Mouse (Mus musculus): ENCODE results near the gene Tbx4.

Gene Tbx4

GRCm38 (mm10) chr11:85885665-85886428 lies at the start of gene Tbx4:
Tbx4 (plus strand) TSS chr11:85886422.
- DNase-seq, result peak; percentile 74 to 86

GRCm38 (mm10) chr11:85836523-85837290 lies 49.5 kb upstream of the Tbx4 start:
- peak; percentile 51 to 59 for DNase-seq

GRCm38 (mm10) chr11:85837291-85837647 lies 49.0 kb upstream of the Tbx4 start:
- DNase-seq, result no peak

- peak; percentile 49 to 60 for DNase-seq
Observed at GRCm38 (mm10) chr11:85837648-85838423, 48.4 kb upstream of the Tbx4 start.

GRCm38 (mm10) chr11:85838424-85839257 lies 47.6 kb upstream of the Tbx4 start:
- no peak for DNase-seq

DNA sequence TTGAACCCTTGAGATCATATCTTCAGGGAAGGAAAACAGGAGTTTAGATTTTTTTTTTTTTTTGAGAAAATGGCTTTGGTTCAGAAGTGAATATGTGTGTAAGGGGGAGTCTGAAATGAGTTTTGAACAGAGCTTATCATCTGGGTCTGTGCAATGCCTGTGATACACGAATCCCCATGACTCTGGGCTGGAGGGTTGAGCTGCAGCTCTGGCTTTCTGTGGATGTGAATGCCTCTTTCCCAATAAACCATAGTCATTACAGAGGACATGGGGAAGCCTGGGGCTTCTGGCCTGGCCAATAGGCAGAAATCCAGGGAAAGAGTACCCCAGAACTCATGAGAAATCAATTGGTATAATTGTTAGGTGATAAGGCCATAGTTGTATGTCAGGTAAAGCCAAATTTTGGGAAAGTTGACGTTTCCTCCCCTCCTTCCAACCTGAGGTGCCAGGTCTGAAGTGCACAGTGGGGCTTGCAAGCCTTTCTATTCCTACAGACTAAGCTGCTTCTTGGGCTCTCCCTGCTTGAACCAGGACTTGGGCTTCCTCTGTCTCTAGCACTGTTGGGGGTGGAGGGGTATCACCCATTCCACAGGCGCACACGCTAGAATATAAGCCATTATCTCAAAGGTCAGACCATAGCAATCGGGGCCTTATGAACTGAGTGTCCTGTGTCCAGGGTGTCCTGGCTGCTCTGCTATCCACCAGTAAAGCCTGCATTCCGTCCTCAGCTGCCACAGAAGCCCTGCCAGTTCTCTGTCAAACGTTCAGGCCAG lies 46.8 kb upstream of the Tbx4 start:
- DNase-seq, result peak in 1 of 2 experiments; percentile 18

- peak; percentile 30 to 39 for DNase-seq
Observed at GRCm38 (mm10) chr11:85840031-85840802, 46.0 kb upstream of the Tbx4 start.

DNA sequence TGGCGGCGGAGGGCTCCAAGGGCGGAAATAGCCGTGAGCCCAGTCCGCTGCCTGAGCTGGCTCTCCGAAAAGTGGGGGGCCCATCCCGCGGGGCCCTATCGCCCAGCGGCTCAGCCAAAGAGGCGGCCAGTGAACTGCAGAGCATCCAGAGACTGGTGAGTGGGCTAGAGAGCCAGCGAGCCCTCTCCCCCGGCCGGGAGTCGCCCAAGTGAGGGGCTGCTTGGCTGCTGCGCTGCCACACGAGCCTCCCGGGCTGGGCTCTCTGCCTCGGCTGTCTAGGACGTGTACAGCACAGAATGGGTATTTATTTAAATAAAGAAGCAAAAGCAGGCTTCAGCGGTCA lies 45.4 kb upstream of the Tbx4 start:
- peak; percentile 24 to 41 for DNase-seq

- DNase-seq, result peak; percentile 48 to 49
Observed at GRCm38 (mm10) chr11:85841211-85841681, 45.0 kb upstream of the Tbx4 start.

DNA sequence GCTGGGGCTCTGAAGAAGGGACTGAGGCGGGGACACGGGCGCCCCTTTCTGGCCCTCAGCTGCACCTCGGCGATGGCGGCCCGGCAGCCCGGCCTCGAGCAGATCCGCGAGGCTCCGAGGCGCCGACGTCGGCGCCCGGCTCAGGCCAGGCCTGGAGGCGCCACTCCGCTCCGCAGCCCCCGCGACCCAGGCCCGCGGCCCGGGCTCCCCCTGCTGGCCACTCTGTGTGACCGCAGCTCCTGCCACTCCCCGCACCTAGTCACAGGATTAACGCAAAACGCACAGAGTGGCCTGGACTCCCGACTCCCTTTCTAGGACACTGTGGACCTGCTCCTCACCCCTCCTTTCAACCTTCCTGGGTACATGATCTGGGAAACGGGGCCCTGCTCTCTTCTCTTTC lies 44.2 kb upstream of the Tbx4 start:
- peak; percentile 82 to 85 for DNase-seq

GRCm38 (mm10) chr11:85842596-85843346 lies 43.5 kb upstream of the Tbx4 start:
- peak in 1 of 2 experiments; percentile 35 for DNase-seq

GRCm38 (mm10) chr11:85843347-85843692 lies 42.9 kb upstream of the Tbx4 start:
- DNase-seq, result peak; percentile 90 to 92

GRCm38 (mm10) chr11:85844144-85844965 lies 41.9 kb upstream of the Tbx4 start:
- peak; percentile 93 to 94 for DNase-seq

DNA sequence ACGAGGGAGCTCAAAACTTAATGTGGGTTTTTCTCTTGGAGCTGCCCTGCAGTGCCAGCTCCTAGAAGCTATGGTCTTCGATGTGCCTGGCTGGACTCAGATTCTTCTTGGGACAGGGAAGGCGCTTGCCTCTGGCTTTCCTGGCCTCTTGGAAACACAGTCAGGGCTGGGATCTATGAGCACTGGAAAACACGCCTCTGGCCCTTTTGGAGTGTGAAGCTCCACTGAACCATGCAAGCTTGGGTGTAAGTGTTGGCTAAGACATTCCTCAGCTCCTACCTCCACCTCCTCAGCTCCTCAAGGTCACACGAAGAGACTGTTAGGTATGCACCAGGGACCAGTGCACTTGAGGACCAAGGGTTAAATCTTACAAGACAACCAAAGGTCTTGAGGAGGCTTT lies 41.3 kb upstream of the Tbx4 start:
- DNase-seq, result no peak

- peak; percentile 79 to 91 for DNase-seq
Observed at GRCm38 (mm10) chr11:85845921-85846320, 40.3 kb upstream of the Tbx4 start.

GRCm38 (mm10) chr11:85846509-85846908 lies 39.7 kb upstream of the Tbx4 start:
- peak; percentile 80 to 94 for DNase-seq

GRCm38 (mm10) chr11:85849037-85849436 lies 37.2 kb upstream of the Tbx4 start:
- DNase-seq, result peak; percentile 81 to 85

GRCm38 (mm10) chr11:85850233-85850632 lies 36.0 kb upstream of the Tbx4 start, which contains the start of gene Gm11444:
Gm11444 (minus strand) TSS chr11:85850333.
- DNase-seq, result no peak

GRCm38 (mm10) chr11:85850758-85851157 lies 35.5 kb upstream of the Tbx4 start:
- DNase-seq, result peak; percentile 47 to 62
